8 mouse cellular contexts compared by ENCODE assay signal in the genomic region with DNA sequence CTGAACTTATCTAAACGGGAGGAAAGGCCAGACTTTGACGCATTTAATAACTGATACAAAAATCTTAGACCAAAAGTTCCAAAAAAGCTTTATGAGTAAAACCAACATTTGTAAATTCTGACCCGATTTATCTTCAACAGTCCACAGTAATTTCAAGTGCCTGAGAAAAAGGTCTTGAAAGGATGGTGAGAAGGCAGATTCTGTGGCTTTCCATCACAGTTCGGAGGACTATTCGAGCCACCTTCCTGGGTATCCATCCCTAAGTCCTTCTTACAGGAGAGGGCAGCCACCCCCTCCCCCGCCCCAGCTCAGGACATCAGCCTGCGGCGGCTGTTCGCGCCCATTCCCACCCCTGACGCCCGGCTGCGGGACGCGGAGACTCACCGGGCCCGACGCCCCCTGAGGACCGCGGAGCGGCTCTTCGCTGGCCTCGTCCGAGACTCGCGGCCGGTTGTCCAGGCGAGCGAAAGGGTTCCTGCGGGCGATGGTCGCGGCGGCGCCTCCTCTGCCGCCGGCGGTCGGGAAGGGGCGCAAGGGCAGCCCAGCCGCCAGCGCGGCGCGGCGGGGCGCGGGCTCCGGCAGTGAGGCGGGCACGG. TPM values are rescaled to one million over a fixed set of nuclear protein-coding genes. Genes with fewer than 3 reads are reported as not detected.
DNase-seq lines count a peak whose midpoint lies in the region; ATAC-seq and TF ChIP-seq lines count a peak whose summit lies in the region.

No protein-coding gene starts in this region.

- peak overlapping the region; percentile 90 for H3K4me2 ChIP-seq in forebrain, postnatal 0 days (ENCODE audit: low read depth)
- peak overlapping the region; percentile 98 for H3K4me2 ChIP-seq in liver, postnatal 0 days (ENCODE audit: low read depth, low read length)

- H3K27ac ChIP-seq in cerebellum, adult 2 months (ENCODE audit: insufficient read depth, low read length), result peak overlapping the region; percentile 83
- peak overlapping the region; percentile 87 for H3K27ac ChIP-seq in forebrain, postnatal 0 days (ENCODE audit: low read depth, low read length)
- H3K27ac ChIP-seq in liver, postnatal 0 days (ENCODE audit: low read depth), result peak overlapping the region; percentile 84

- 1% methylated on average over 51 of the region's 51 CpGs for WGBS in cerebellum, adult 2 months
- WGBS in forebrain, postnatal 0 days, result 2% methylated on average over 50 of the region's 51 CpGs
- WGBS in liver, postnatal 0 days (ENCODE audit: insufficient replicate concordance), result 2% methylated on average over 45 of the region's 51 CpGs

- no peaks in the 10 kb centered on the region for H3K9me3 ChIP-seq in E14TG2a.4 (ENCODE audit: low read length)
- H3K9me3 ChIP-seq in forebrain, postnatal 0 days (ENCODE audit: low read length), result no peaks in the 10 kb centered on the region
- H3K9me3 ChIP-seq in liver, postnatal 0 days (ENCODE audit: low read length), result no peaks in the 10 kb centered on the region

- TF ChIP-seq EP300 in liver, postnatal 0 days (IDR thresholded peaks at IDR 0.05; ENCODE audit: low read depth), result no peak

- H3K4me1 ChIP-seq in cerebellum, adult 2 months (ENCODE audit: control insufficient read depth, insufficient read depth, low read length), result peaks cover 5% of the 10 kb centered on the region
- peaks cover 14% of the 10 kb centered on the region for H3K4me1 ChIP-seq in E14TG2a.4 (replicated peaks; ENCODE audit: low read depth, low read length)
- no peaks in the 10 kb centered on the region for H3K4me1 ChIP-seq in forebrain, postnatal 0 days (ENCODE audit: insufficient read depth)
- H3K4me1 ChIP-seq in liver, postnatal 0 days (ENCODE audit: insufficient read depth), result peaks cover 13% of the 10 kb centered on the region

- no peaks in the 10 kb centered on the region for H3K27me3 ChIP-seq in cerebellum, adult 2 months (ENCODE audit: control insufficient read depth, insufficient read depth, low read length)
- 0 out of 2 replicates have a peak, but pooled peaks cover 3% of the 10 kb centered on the region for H3K27me3 ChIP-seq in E14TG2a.4 (ENCODE audit: insufficient read depth, low read length)
- H3K27me3 ChIP-seq in forebrain, postnatal 0 days (ENCODE audit: insufficient read depth, low read length), result no peaks in the 10 kb centered on the region
- H3K27me3 ChIP-seq in liver, postnatal 0 days (ENCODE audit: insufficient read depth, low read length), result no peaks in the 10 kb centered on the region

- peaks cover 40% of the 10 kb centered on the region for H3K36me3 ChIP-seq in E14TG2a.4 (ENCODE audit: insufficient read depth, low read length)
- H3K36me3 ChIP-seq in forebrain, postnatal 0 days (ENCODE audit: insufficient read depth), result peaks cover 29% of the 10 kb centered on the region
- H3K36me3 ChIP-seq in liver, postnatal 0 days (replicated peaks; ENCODE audit: insufficient read depth, low read length), result peaks cover 36% of the 10 kb centered on the region

- H3K4me3 ChIP-seq in cerebellum, adult 2 months (replicated peaks; ENCODE audit: insufficient read depth, low read depth, low read length), result peak overlapping the region; percentile 73
- H3K4me3 ChIP-seq in E14TG2a.4 (replicated peaks; ENCODE audit: low read length), result peak overlapping the region; percentile 92
- H3K4me3 ChIP-seq in forebrain, postnatal 0 days (ENCODE audit: low read depth, low read length), result peak overlapping the region; percentile 77
- peak overlapping the region; percentile 97 for H3K4me3 ChIP-seq in liver, postnatal 0 days (ENCODE audit: low read depth, low read length)

- no peak for TF ChIP-seq CTCF in cerebellum, adult 2 months (IDR thresholded peaks at IDR 0.05; ENCODE audit: borderline replicate concordance, insufficient read depth, low read depth, low read length)
- TF ChIP-seq CTCF in E14TG2a.4 (conservative IDR thresholded peaks at IDR 0.05; ENCODE audit: low read length), result no peak
- TF ChIP-seq CTCF in forebrain, postnatal 0 days (IDR thresholded peaks at IDR 0.05; ENCODE audit: low read depth), result no peak
- TF ChIP-seq CTCF in liver, postnatal 0 days (IDR thresholded peaks at IDR 0.05; ENCODE audit: low read depth), result no peak

- H3K9ac ChIP-seq in forebrain, postnatal 0 days, result peak overlapping the region; percentile 84
- peak overlapping the region; percentile 99 for H3K9ac ChIP-seq in liver, postnatal 0 days (replicated peaks)

- peak; percentile 44 for ATAC-seq in forebrain, postnatal 0 days
- peak; percentile 38 for ATAC-seq in liver, postnatal 0 days

- TF ChIP-seq POLR2A in cerebellum, adult 2 months (IDR thresholded peaks at IDR 0.05; ENCODE audit: borderline replicate concordance, insufficient read depth, low read length), result no peak

- DNase-seq in cerebellum, adult 2 months, result no peak
- DNase-seq in cerebellum, adult 8-10 months, result no peak
- DNase-seq in forebrain, postnatal 0 days, result peak; percentile 29
- DNase-seq in liver, postnatal 0 days, result no peak
- DNase-seq in urinary bladder, postnatal 10 days (ENCODE audit: low spot score), result no peak
- no peak for DNase-seq in cerebellum, postnatal 10 days
- no peak for DNase-seq in kidney, postnatal 25 days

RNA-seq across cellular contexts. Expression of gene Donson, which starts 0.4 kb away (rescaled TPM):
- 28.0 and 29.6 TPM in 2 replicates for polyA plus RNA-seq in cerebellum, adult 2 months (2012; rRNA removed)
- total RNA-seq in forebrain, postnatal 0 days (2014; rRNA removed), result 21.9 and 25.8 TPM in 2 replicates
- 9.8 and 12.3 TPM in 2 replicates for polyA plus RNA-seq in forebrain, postnatal 0 days (2015; fragmentation: Nextera tagmentation; extraction: Ambion mirVana)
- polyA plus RNA-seq in liver, postnatal 0 days (2015; fragmentation: Nextera tagmentation; extraction: Ambion mirVana), result 12.4 and 14.2 TPM in 2 replicates

RNA-seq across cellular contexts. Expression of gene Cryzl1, which starts 40.7 kb away (rescaled TPM):
- 104 and 114 TPM in 2 replicates for polyA plus RNA-seq in cerebellum, adult 2 months (2012; rRNA removed)
- total RNA-seq in forebrain, postnatal 0 days (2014; rRNA removed), result 62.5 and 69.5 TPM in 2 replicates
- polyA plus RNA-seq in forebrain, postnatal 0 days (2015; fragmentation: Nextera tagmentation; extraction: Ambion mirVana), result 94.8 and 97.1 TPM in 2 replicates
- 27.3 and 27.4 TPM in 2 replicates for polyA plus RNA-seq in liver, postnatal 0 days (2015; fragmentation: Nextera tagmentation; extraction: Ambion mirVana)

RNA-seq across cellular contexts. Expression of gene Son, which starts 40.8 kb away (rescaled TPM):
- polyA plus RNA-seq in cerebellum, adult 2 months (2012; rRNA removed), result 358 and 366 TPM in 2 replicates
- total RNA-seq in forebrain, postnatal 0 days (2014; rRNA removed), result 220 and 279 TPM in 2 replicates
- polyA plus RNA-seq in forebrain, postnatal 0 days (2015; fragmentation: Nextera tagmentation; extraction: Ambion mirVana), result 56.9 and 76.7 TPM in 2 replicates
- 44.2 and 45.4 TPM in 2 replicates for polyA plus RNA-seq in liver, postnatal 0 days (2015; fragmentation: Nextera tagmentation; extraction: Ambion mirVana)

RNA-seq across cellular contexts. Expression of gene Itsn1, which starts 41.0 kb away (rescaled TPM):
- 67.3 and 68.7 TPM in 2 replicates for polyA plus RNA-seq in cerebellum, adult 2 months (2012; rRNA removed)
- 79.2 and 90.5 TPM in 2 replicates for total RNA-seq in forebrain, postnatal 0 days (2014; rRNA removed)
- 30.1 and 43.5 TPM in 2 replicates for polyA plus RNA-seq in forebrain, postnatal 0 days (2015; fragmentation: Nextera tagmentation; extraction: Ambion mirVana)
- 17.5 and 19.7 TPM in 2 replicates for polyA plus RNA-seq in liver, postnatal 0 days (2015; fragmentation: Nextera tagmentation; extraction: Ambion mirVana)

RNA-seq across cellular contexts. Expression of gene Gart, which starts 41.4 kb away (rescaled TPM):
- 43.0 and 48.5 TPM in 2 replicates for polyA plus RNA-seq in cerebellum, adult 2 months (2012; rRNA removed)
- total RNA-seq in forebrain, postnatal 0 days (2014; rRNA removed), result 36.7 and 41.8 TPM in 2 replicates
- 35.9 and 44.0 TPM in 2 replicates for polyA plus RNA-seq in forebrain, postnatal 0 days (2015; fragmentation: Nextera tagmentation; extraction: Ambion mirVana)
- 30.3 and 33.4 TPM in 2 replicates for polyA plus RNA-seq in liver, postnatal 0 days (2015; fragmentation: Nextera tagmentation; extraction: Ambion mirVana)
